Mouse (Mus musculus) E14TG2a.4 (cell line): ENCODE results near the gene Dhh.

ENCODE experiments used
- H3K27me3 ChIP-seq: 2 replicates; pipeline ENCODE4 v1.6.1; 2014; ENCODE audit warnings: low read length, control low read depth; ENCODE audit not compliant: insufficient read depth
- H3K36me3 ChIP-seq: 2 replicates; pipeline ENCODE4 v1.6.1; 2014; ENCODE audit warnings: low read length, control low read depth; ENCODE audit not compliant: insufficient read depth
- H3K4me1 ChIP-seq: replicated peaks from 2 replicates; pipeline ENCODE4 v1.6.1; 2014; ENCODE audit warnings: low read depth, low read length, control low read depth
- H3K4me3 ChIP-seq: replicated peaks from 2 replicates; pipeline ENCODE4 v1.5.1; 2014; ENCODE audit warnings: mild to moderate bottlenecking, low read length
- H3K9me3 ChIP-seq: 2 replicates; pipeline ENCODE4 v1.6.1; 2014; ENCODE audit warnings: low read length, control low read depth
- CTCF ChIP-seq: conservative IDR thresholded peaks from 2 replicates; pipeline ENCODE4 v1.5.1; 2014; ENCODE audit warnings: low read length
- NANOG ChIP-seq: IDR thresholded peaks from 2 replicates; pipeline ENCODE4 v1.6.1; 2014; ENCODE audit warnings: borderline replicate concordance, low read length, mixed read lengths
- POU5F1 ChIP-seq: IDR thresholded peaks from 2 replicates; pipeline ENCODE4 v1.6.1; 2014; ENCODE audit warnings: low read length, borderline replicate concordance

Gene Dhh

GRCm38 (mm10) chr15:98852071-98852470, 46.3 kb downstream of the Dhh start:
- no peak for TF ChIP-seq NANOG
- no peak for TF ChIP-seq POU5F1
- TF ChIP-seq CTCF = no peak
- peaks cover 100% of the 10 kb centered on the region for H3K36me3 ChIP-seq
- H3K4me3 ChIP-seq = no peak overlapping the region
- no peaks in the 10 kb centered on the region for H3K9me3 ChIP-seq
- H3K27me3 ChIP-seq = no peaks in the 10 kb centered on the region
- H3K4me1 ChIP-seq = peaks cover 72% of the 10 kb centered on the region

DNA sequence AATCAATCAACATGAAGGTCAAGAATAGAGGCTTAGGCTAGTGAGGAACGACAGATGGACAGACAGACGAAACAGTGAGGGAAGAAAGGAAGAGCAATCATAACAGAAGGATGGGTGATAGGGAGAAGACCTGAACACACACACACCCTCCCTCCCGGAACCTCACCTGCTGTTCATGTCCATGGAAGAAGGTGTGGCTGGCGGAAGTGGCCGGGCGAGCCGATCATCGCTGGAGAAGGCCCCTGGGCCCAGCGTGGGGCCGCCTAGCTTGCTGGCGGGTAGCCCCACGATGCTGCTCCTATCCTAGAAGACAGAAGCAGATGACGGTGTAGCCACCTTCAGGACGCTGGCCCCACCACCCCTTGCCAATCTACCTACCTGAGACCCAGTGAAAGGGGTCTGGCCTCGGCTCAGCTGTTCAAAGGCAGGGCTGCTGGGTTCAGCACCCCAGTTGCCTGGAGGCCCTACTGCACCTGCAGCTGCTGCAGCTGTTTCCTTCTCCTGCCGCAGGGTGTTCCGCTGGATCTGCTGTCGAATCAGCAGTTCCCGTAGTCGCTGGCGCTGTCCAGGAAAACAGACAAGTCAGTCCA, 47.0 kb downstream of the Dhh start:
- Histone ChIP-seq H3K4me1 (peaks cover 68% of the 10 kb centered on the region), H3K4me3 (no peak overlapping the region), H3K36me3 (peaks cover 100% of the 10 kb centered on the region), H3K9me3 (no peaks in the 10 kb centered on the region), H3K27me3 (no peaks in the 10 kb centered on the region)
- TF ChIP-seq CTCF = no peak
- no peak for TF ChIP-seq NANOG
- no peak for TF ChIP-seq POU5F1

- peaks cover 62% of the 10 kb centered on the region for H3K4me1 ChIP-seq
- no peaks in the 10 kb centered on the region for H3K9me3 ChIP-seq
- no peak overlapping the region for H3K4me3 ChIP-seq
- H3K36me3 ChIP-seq = peaks cover 100% of the 10 kb centered on the region
- no peak for TF ChIP-seq CTCF
- TF ChIP-seq POU5F1 = no peak
- TF ChIP-seq NANOG = no peak
- no peaks in the 10 kb centered on the region for H3K27me3 ChIP-seq
Observed at GRCm38 (mm10) chr15:98850668-98851067, 47.7 kb downstream of the Dhh start.

DNA sequence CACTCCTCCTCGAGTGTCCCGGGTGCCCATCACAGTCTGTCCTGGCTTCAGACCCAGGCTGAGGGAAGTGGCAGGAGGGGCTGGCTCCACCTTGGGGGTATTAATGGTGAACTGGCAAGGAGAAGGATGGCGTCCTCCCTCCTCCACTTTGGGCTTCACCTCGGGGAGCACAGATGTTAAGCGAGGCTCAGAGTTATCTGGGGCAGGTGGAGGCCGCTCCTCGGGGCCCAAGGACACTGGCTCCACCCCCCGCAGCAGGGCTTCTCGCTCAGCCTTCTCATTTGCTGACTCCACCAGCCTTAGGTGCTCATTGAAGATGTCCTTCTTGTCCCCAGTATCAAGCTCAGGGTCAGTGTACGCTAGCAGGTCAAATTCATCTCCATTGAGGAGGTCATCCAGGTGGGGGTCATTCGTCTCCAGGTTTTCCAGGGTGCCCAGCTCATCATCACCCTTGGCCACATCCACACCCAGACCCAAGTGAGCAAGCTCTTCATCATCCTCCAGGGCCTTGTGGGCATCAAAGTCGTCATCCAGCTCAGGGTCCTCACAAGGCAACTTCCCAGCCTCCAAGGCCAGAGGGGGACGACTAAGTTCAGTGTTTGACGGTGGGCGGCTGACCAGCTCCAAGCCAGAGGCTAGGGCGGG, 48.3 kb downstream of the Dhh start:
- peaks cover 59% of the 10 kb centered on the region for H3K4me1 ChIP-seq
- no peaks in the 10 kb centered on the region for H3K9me3 ChIP-seq
- H3K36me3 ChIP-seq = peaks cover 100% of the 10 kb centered on the region
- no peak overlapping the region for H3K4me3 ChIP-seq
- no peaks in the 10 kb centered on the region for H3K27me3 ChIP-seq
- TF ChIP-seq CTCF (no peak), NANOG (no peak), POU5F1 (no peak)

DNA sequence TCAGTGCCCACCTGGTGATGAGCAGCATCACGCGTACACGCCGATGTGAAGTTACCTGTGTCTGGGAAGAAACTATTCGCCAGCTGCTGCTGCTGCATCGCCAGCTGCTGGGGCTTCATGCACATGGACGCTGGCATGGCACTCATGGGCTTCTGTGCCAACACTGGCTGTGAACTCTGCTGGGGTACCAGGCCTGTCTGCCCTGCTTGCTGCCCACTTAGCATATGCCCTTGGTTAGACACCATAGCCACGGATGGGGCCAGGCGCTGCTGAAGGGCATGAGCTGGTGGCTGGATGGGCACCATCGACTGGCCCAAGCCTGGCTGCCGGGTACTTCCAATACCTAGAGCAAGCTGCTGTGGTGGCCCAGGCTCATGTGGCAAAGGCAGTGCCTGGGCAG, 49.2 kb downstream of the Dhh start:
- Histone ChIP-seq H3K4me3 (no peak overlapping the region), H3K27me3 (no peaks in the 10 kb centered on the region), H3K9me3 (no peaks in the 10 kb centered on the region), H3K4me1 (peaks cover 51% of the 10 kb centered on the region), H3K36me3 (peaks cover 100% of the 10 kb centered on the region)
- TF ChIP-seq NANOG (no peak), POU5F1 (no peak), CTCF (no peak)

DNA sequence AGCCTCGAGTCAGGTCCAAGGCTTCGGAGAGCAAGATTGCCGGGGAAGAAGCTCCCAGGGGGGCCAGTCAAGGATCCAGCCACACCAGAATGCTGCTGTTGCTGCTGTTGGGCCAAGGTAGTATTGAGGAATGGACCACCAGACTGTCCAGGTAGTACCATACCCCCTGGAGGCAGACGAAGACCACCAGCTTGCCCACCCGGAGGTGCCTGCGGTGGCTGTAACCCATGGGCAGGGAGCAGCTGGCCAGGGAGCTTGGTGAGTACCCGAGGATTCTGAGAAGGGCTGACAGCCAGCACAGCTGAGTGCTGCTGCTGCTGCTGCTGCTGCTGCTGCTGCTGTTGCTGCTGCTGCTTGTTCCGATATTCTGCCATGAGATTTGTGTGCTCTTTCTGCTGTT, 52.2 kb downstream of the Dhh start:
- peaks cover 100% of the 10 kb centered on the region for H3K36me3 ChIP-seq
- H3K4me3 ChIP-seq = no peak overlapping the region
- H3K4me1 ChIP-seq = peaks cover 36% of the 10 kb centered on the region
- TF ChIP-seq NANOG (no peak), CTCF (no peak), POU5F1 (no peak)
- no peaks in the 10 kb centered on the region for H3K27me3 ChIP-seq
- H3K9me3 ChIP-seq = no peaks in the 10 kb centered on the region

- H3K4me3 ChIP-seq = no peak overlapping the region
- TF ChIP-seq POU5F1 = no peak
- no peak for TF ChIP-seq NANOG
- no peak for TF ChIP-seq CTCF
- H3K27me3 ChIP-seq = no peaks in the 10 kb centered on the region
- H3K9me3 ChIP-seq = no peaks in the 10 kb centered on the region
- H3K4me1 ChIP-seq = peaks cover 36% of the 10 kb centered on the region
- H3K36me3 ChIP-seq = peaks cover 100% of the 10 kb centered on the region
Observed at GRCm38 (mm10) chr15:98845149-98845548, 53.2 kb downstream of the Dhh start.

GRCm38 (mm10) chr15:98843595-98844223, 54.6 kb downstream of the Dhh start:
- Histone ChIP-seq H3K36me3 (peaks cover 100% of the 10 kb centered on the region), H3K4me1 (peaks cover 49% of the 10 kb centered on the region), H3K4me3 (no peak overlapping the region), H3K27me3 (no peaks in the 10 kb centered on the region), H3K9me3 (no peaks in the 10 kb centered on the region)
- TF ChIP-seq NANOG (no peak), CTCF (no peak), POU5F1 (no peak)
